Mouse (Mus musculus) liver, adult 2 months (tissue): ENCODE results near the gene Tdrd12. TPM values are rescaled to one million over a fixed set of nuclear protein-coding genes. Genes with fewer than 3 reads are reported as not detected.

Experiments used
- DNase-seq: peaks from one replicate; pipeline ENCODE4 v3.0.0-alpha.2; 2011; ENCODE audit warnings: low read depth, low spot score; ENCODE audit errors: extremely low read depth
- H3K27ac ChIP-seq: fragments of 200-500 bp; replicated peaks from 2 replicates; pipeline ENCODE4 v1.5.1; 2012; ENCODE audit warnings: low read depth, mild to moderate bottlenecking, control low read depth, inconsistent platforms, low read length; ENCODE audit not compliant: insufficient read depth
- H3K27me3 ChIP-seq: fragments of 200-500 bp; 2 replicates; pipeline ENCODE4 v1.6.1; 2012; ENCODE audit warnings: mild to moderate bottlenecking, moderate library complexity, low read length, inconsistent platforms; ENCODE audit not compliant: control insufficient read depth, insufficient read depth
- H3K36me3 ChIP-seq: fragments of 200-500 bp; 2 replicates; pipeline ENCODE4 v1.6.1; 2012; ENCODE audit warnings: low read length, inconsistent platforms; ENCODE audit not compliant: control insufficient read depth, insufficient read depth
- H3K4me1 ChIP-seq: fragments of 200-500 bp; 2 replicates; pipeline ENCODE4 v1.6.1; 2011; ENCODE audit warnings: low read length; ENCODE audit not compliant: control insufficient read depth, insufficient read depth
- H3K4me3 ChIP-seq: fragments of 200-500 bp; 2 replicates; pipeline ENCODE4 v1.5.1; 2011; ENCODE audit warnings: low read depth, mild to moderate bottlenecking, control low read depth, low read length, moderate library complexity; ENCODE audit not compliant: insufficient read depth
- H3K79me2 ChIP-seq: fragments of 200-500 bp; 2 replicates; pipeline ENCODE4 v1.6.1; 2012; ENCODE audit warnings: inconsistent platforms, mild to moderate bottlenecking, low read length, moderate library complexity; ENCODE audit not compliant: control insufficient read depth, insufficient read depth
- H3K9ac ChIP-seq: fragments of 200-500 bp; 2 replicates; pipeline ENCODE4 v1.6.1; 2012; ENCODE audit warnings: low read depth, mild to moderate bottlenecking, control low read depth, inconsistent platforms, low read length
- CTCF ChIP-seq: fragments of 200-500 bp; IDR thresholded peaks from 2 replicates; pipeline ENCODE4 v1.5.1; 2011; ENCODE audit warnings: low read depth, low read length, control low read depth
- POLR2A ChIP-seq: fragments of 200-500 bp; IDR thresholded peaks from 2 replicates; pipeline ENCODE4 v1.6.1; 2011; ENCODE audit warnings: low read length, control low read depth; ENCODE audit not compliant: insufficient read depth; ENCODE audit errors: extremely low read depth
- WGBS: fragments of 180-500 bp; shearing (Covaris S2); methylation state at CpG from one replicate; pipeline ENCODE4 v1.1.7; 2018; 5-methylcytosine and 5-hydroxymethylcytosine counted together
- polyA plus RNA-seq: library from polyadenylated mRNA; depleted of rRNA; stranded (reverse); fragments of >200 nt; gene quantifications from 2 replicates; pipeline ENCODE4 v1.2.3, GENCODE M21; 2012
- total RNA-seq: library from RNA; depleted of rRNA; stranded (reverse); fragments of >200 nt; gene quantifications from 2 replicates; pipeline ENCODE4 v1.2.3, GENCODE M21; 2014

Gene Tdrd12
- total and polyA plus RNA-seq, 2 experiments, result not detected

DNA sequence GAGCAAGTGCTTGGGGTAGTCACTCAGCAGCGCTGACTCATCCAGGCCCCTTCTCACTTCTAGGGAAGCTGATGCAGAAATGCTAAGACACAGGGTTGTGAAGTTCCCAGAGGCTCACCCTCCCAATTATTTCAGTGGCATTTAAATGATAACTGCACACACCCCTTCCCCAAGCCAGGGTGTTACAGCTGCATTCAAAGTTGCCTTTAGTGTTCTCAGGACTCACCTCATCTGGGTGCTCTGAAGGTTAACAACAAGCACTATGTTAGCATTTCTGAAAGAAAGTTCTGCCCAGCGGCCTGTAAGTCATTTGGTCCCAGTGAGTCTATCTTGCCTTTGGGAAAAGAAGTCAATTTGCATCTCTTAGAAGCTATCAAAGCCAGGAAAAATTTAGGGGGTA is 69.7 kb downstream of the Tdrd12 start:
- H3K36me3 ChIP-seq, result no peaks in the 10 kb centered on the region
- no peaks in the 10 kb centered on the region for H3K4me1 ChIP-seq
- H3K27ac ChIP-seq, result no peak overlapping the region
- DNase-seq, result no peak
- H3K27me3 ChIP-seq, result no peaks in the 10 kb centered on the region
- H3K79me2 ChIP-seq, result no peaks in the 10 kb centered on the region
- WGBS, result 81% methylated on average over 2 of the region's 2 CpGs
- H3K4me3 ChIP-seq, result no peak overlapping the region
- no peak overlapping the region for H3K9ac ChIP-seq
- no peak for TF ChIP-seq POLR2A
- TF ChIP-seq CTCF, result no peak

DNA sequence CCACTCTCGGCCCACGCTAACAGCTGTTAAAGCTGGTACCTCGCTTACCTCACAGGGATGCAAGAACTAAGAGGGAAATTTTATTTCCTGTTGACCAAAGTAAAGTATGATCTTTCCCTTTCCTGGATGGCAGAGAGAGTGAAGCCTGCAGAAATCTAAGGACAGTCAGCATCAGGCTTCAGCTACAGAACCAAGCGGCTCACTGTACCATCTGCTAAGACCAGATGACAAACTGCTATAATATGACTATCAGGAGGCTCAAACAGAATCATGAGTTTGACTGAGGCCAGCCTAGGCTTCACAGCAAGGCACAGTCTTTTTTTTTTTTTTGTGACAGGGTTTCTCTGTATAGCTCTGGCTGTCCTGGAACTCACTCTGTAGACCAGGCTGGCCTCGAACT is 72.5 kb downstream of the Tdrd12 start:
- no peaks in the 10 kb centered on the region for H3K27me3 ChIP-seq
- 95% methylated on average over 5 of the region's 5 CpGs for WGBS
- TF ChIP-seq CTCF (no peak), POLR2A (no peak)

DNA sequence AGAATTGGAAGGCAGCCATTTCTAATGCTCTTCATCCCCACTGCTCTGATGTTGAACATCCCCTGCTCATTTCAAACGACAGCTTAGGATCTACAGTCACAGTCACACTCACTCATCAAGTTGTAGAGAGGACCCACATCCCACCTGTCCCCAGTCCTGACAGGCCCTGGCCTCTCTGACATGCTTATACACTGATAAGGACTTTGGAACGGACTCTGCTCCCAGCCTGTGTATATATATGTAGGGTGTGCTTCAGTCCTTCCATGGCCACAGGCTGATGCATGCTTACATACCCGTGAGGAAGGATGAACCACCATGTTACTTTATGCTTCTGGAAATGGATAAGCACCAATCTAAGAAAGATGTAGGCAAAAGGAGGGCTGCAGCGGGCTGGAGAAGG is 76.6 kb downstream of the Tdrd12 start:
- DNase-seq, result no peak
- no peak overlapping the region for H3K27ac ChIP-seq
- no peaks in the 10 kb centered on the region for H3K79me2 ChIP-seq
- no peaks in the 10 kb centered on the region for H3K4me1 ChIP-seq
- no peak overlapping the region for H3K9ac ChIP-seq
- WGBS, result 79% methylated on average over 4 of the region's 4 CpGs
- no peak overlapping the region for H3K4me3 ChIP-seq
- H3K36me3 ChIP-seq, result no peaks in the 10 kb centered on the region
- TF ChIP-seq POLR2A (no peak), CTCF (no peak)
- no peaks in the 10 kb centered on the region for H3K27me3 ChIP-seq

More for the DNA sequence above, 72.5 kb downstream of the Tdrd12 start:
- no peak for DNase-seq
- no peak overlapping the region for H3K27ac ChIP-seq
- no peak overlapping the region for H3K9ac ChIP-seq
- no peaks in the 10 kb centered on the region for H3K36me3 ChIP-seq
- no peaks in the 10 kb centered on the region for H3K79me2 ChIP-seq
- no peak overlapping the region for H3K4me3 ChIP-seq
- no peaks in the 10 kb centered on the region for H3K4me1 ChIP-seq

DNA sequence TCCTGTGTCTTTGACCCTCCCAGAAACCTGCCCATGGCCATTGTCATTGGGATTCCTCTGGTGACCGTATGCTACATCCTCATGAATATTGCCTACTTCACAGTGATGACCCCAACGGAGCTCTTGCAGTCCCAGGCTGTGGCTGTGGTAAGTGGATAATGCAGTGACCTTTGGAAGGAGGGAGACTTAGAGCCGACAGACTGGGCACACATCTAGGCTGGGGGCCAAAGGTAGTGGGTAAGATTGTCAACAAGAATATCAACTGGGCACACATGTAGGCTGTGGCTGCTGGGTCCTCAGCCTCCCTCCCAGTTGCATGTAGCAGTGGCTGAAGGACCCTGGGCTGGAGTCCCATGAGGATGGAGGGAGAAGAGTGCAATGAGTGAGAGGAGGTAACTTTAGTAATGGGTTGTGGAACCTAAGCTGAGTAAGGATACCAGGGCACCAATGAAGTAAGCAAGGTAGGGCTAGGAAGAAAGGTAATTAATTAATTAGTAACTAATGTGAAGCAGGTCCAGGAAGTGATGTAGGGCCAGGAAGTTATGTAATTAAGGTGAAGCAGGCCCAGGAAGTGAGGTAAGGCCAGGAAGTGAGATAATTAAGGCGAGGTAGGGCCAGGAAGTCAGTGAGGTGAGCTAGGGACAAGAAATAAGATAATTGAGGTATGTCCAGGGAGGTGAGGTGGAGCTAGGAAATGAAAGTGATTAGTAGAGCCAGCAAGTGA is 81.3 kb downstream of the Tdrd12 start:
- H3K4me1 ChIP-seq, result no peaks in the 10 kb centered on the region
- no peaks in the 10 kb centered on the region for H3K36me3 ChIP-seq
- no peak overlapping the region for H3K4me3 ChIP-seq
- H3K9ac ChIP-seq, result no peak overlapping the region
- TF ChIP-seq CTCF (no peak), POLR2A (no peak)
- WGBS, result 75% methylated on average over 4 of the region's 4 CpGs
- no peaks in the 10 kb centered on the region for H3K27me3 ChIP-seq
- no peaks in the 10 kb centered on the region for H3K79me2 ChIP-seq
- no peak overlapping the region for H3K27ac ChIP-seq
- no peak for DNase-seq

DNA sequence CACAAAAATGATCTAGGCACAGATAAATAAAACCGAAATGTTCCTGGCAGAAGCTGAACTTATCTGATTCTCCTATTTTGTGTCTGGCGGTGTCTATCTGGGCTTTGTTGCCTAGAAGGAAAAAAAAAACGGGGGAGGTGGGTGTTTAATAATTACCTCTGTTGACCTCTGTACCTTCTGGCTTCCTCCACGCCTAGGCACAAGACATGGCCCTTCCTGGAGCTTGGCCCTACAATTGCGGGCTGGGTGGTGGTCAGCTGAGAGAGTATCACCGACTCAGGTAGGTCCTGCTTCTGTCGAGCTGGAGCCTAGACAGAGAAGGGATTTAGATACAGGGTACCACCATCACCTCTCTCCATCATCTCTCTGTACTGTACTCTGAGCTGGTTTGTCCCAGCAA is 88.7 kb downstream of the Tdrd12 start:
- Histone ChIP-seq H3K4me1 (no peaks in the 10 kb centered on the region; the same call in 1 of the 2 replicates), H3K79me2 (no peaks in the 10 kb centered on the region), H3K27me3 (no peaks in the 10 kb centered on the region), H3K36me3 (no peaks in the 10 kb centered on the region), H3K9ac (no peak overlapping the region), H3K27ac (no peak overlapping the region), H3K4me3 (no peak overlapping the region)
- no peak for TF ChIP-seq CTCF
- no peak for TF ChIP-seq POLR2A
- DNase-seq, result no peak
- WGBS, result 29% methylated on average over 7 of the region's 7 CpGs

DNA sequence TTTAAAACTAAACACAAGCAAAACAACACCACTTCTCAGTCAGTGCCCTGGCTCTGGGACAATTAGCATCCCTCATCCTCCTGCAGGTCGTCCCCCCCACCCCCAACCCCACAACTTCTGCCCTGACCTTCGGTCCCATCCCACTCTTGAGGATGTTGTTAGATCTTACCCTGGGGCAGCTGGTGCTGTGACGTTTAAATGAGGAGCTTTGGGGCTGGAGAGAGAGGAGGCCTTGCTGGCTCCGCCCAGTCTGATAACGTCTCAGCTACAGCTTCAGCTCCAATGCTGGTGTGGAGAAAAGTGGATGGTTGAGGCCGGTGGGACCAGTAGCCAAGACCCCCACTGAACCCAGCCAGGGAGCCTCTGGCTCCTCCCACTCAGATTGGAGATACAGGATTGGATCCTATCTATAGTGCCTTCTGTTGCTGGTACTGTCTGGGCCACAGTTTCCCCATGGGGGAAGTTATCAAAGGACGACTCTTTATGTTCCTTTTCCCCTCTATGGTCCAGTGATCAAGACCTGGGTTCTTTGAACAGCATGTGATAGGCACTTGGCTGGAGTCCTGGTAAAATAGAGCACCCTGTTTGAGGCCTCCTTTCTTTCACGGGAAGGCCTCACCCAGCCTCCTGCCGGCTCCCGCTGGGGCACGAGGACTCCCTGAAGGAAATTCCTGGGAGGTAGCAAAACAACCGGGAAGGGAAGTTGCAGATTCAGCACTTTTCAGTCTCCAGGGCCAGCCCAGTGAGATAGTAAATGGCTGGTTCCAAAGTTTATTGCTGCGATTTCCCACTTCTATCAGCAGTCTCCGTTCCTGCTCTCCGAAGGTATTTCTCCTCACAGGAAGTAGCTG is 89.3 kb downstream of the Tdrd12 start, which contains the start of gene Slc7a9:
Gene Slc7a9 (plus strand): TSS at position 801 of the 851 bp plus-strand sequence.
- Histone ChIP-seq H3K4me1 (no peaks in the 10 kb centered on the region; the same call in 1 of the 2 replicates), H3K4me3 (no peak within 1 kb of the TSS), H3K79me2 (no peaks in the 10 kb centered on the region), H3K27me3 (no peaks in the 10 kb centered on the region), H3K9ac (no peak within 1 kb of the TSS), H3K36me3 (no peaks in the 10 kb centered on the region), H3K27ac (no peak within 1 kb of the TSS)
- no peak for TF ChIP-seq CTCF
- TF ChIP-seq POLR2A, result no peak
- WGBS, result 29% methylated on average over 15 of the region's 15 CpGs
- peak; percentile 22 for DNase-seq
